ENCODE assay signal across 8 mouse cellular contexts in genomic region chr2:59437684-59438393, GRCm38 (mm10). TPM values are rescaled to one million over a fixed set of nuclear protein-coding genes. Genes with fewer than 3 reads are reported as not detected.
DNase-seq lines count a peak whose midpoint lies in the region; ATAC-seq lines count a peak whose summit lies in the region.

No protein-coding gene starts in this region.

- peak; percentile 83 for ATAC-seq in forebrain, embryonic 16.5 days

- H3K4me3 ChIP-seq in forebrain, embryonic 16.5 days (replicated peaks; ENCODE audit: low read length) = peak overlapping the region; percentile 19

- H3K4me1 ChIP-seq in forebrain, embryonic 16.5 days (replicated peaks; ENCODE audit: control insufficient read depth, insufficient read depth, low read length) = peaks cover 6% of the 10 kb centered on the region

- H3K9me3 ChIP-seq in forebrain, embryonic 16.5 days (ENCODE audit: control insufficient read depth, low read length) = no peaks in the 10 kb centered on the region

- H3K27me3 ChIP-seq in forebrain, embryonic 16.5 days (replicated peaks; ENCODE audit: control insufficient read depth, insufficient read depth, low read length) = no peaks in the 10 kb centered on the region

- no peak overlapping the region for H3K9ac ChIP-seq in forebrain, embryonic 16.5 days (replicated peaks; ENCODE audit: low read depth, low read length)

- no peaks in the 10 kb centered on the region for H3K36me3 ChIP-seq in forebrain, embryonic 16.5 days (ENCODE audit: control insufficient read depth, insufficient read depth)

- peak overlapping the region; percentile 54 for H3K4me2 ChIP-seq in forebrain, embryonic 16.5 days (ENCODE audit: low read length)

- DNase-seq in CD4-positive, CD25-positive, alpha-beta regulatory T cell, adult 2 months (ENCODE audit: low read depth, low spot score) = peak; percentile 46
- peak; percentile 81 for DNase-seq in adrenal gland, adult 8-10 months
- DNase-seq in heart, postnatal 36 days = peak; percentile 73 to 75
- DNase-seq in layer of hippocampus, adult 8-10 months (ENCODE audit: low spot score in 2 of 2) = peak; percentile 63 to 69
- DNase-seq in lung, postnatal 10 days = peak; percentile 85
- DNase-seq in right cerebral cortex, postnatal 14 days = peak; percentile 76
- no peak for DNase-seq in B cell, adult 2 months

- intact Hi-C loops in heart, postnatal 36 days (cut with DNase I) = loop anchor here (1.0 to 10.0 kb wide), 6 partner anchors 37 to 963 kb away; partner anchors contain the start of genes Ccdc148, Gm17409 and Pkp4

- no peak overlapping the region for H3K27ac ChIP-seq in forebrain, embryonic 16.5 days (ENCODE audit: low read length)

- WGBS in forebrain, embryonic 16.5 days = 53% methylated on average over 12 of the region's 12 CpGs

RNA-seq across cellular contexts. Expression of gene Dapl1, which starts 46.6 kb away (rescaled TPM):
- not detected for total RNA-seq in adrenal gland, adult 8-10 months (2022)
- polyA plus RNA-seq in forebrain, embryonic 16.5 days (2015; fragmentation: Nextera tagmentation; extraction: Ambion mirVana) = 0.47 TPM in 1 of 2 replicates, not detected in the other
- not detected for total RNA-seq in heart, postnatal 36 days (2021)
- total RNA-seq in layer of hippocampus, adult 8-10 months (2022) = under 1 TPM in 1 of 4 experiments, not detected in 3; 0.83 TPM

Comparison
In these comparisons a context has a peak if more than half of its experiments do, and no peak if none do; other contexts are left out.
1. DNase-seq: peak in CD4-positive, CD25-positive, alpha-beta regulatory T cell, adult 2 months (single experiment), adrenal gland, adult 8-10 months (single experiment), heart, postnatal 36 days (2 of 2), layer of hippocampus, adult 8-10 months (2 of 2), lung, postnatal 10 days (single experiment) and right cerebral cortex, postnatal 14 days (single experiment); none in B cell, adult 2 months (0 of 2).